Mouse (Mus musculus) bone marrow, adult 2 months (tissue): ENCODE data around the gene H2al1n.

Experiments
- CTCF ChIP-seq: fragments of 200-500 bp; IDR thresholded peaks from 2 replicates; pipeline ENCODE4 v1.5.1; 2011; ENCODE audit warnings: low read length, control low read depth; ENCODE audit not compliant: control insufficient read depth, insufficient read depth
- POLR2A ChIP-seq: fragments of 200-500 bp; IDR thresholded peaks from 2 replicates; pipeline ENCODE4 v1.6.1; 2011; ENCODE audit warnings: low read depth, mild to moderate bottlenecking, control low read depth, low read length, borderline replicate concordance; ENCODE audit not compliant: control insufficient read depth

- no peak for TF ChIP-seq POLR2A
- TF ChIP-seq CTCF = no peak
Measured at GRCm38 (mm10) chrX:14199284-14199683, 11.7 kb upstream of the H2al1n start.
